Mouse (Mus musculus) cortical plate, adult 2 months (tissue): ENCODE results near the gene Rheb.

Experiments used
- CTCF ChIP-seq: fragments of 200-500 bp; IDR thresholded peaks from 2 replicates; pipeline ENCODE4 v1.5.1; 2011; ENCODE audit warnings: mild to moderate bottlenecking, control low read depth, low read length; ENCODE audit not compliant: insufficient read depth; ENCODE audit errors: extremely low read depth
- POLR2A ChIP-seq: fragments of 200-500 bp; IDR thresholded peaks from 2 replicates; pipeline ENCODE4 v1.6.1; 2011; ENCODE audit warnings: mild to moderate bottlenecking, low read length, control low read depth; ENCODE audit not compliant: insufficient read depth; ENCODE audit errors: extremely low read depth

GRCm38 (mm10) chr5:24876653-24877052 is 34.2 kb upstream of the Rheb start:
- TF ChIP-seq POLR2A (no peak), CTCF (no peak)
